Mouse (Mus musculus): ENCODE data around the gene Ovol1. TPM values are rescaled to one million over a fixed set of nuclear protein-coding genes. Genes with fewer than 3 reads are reported as not detected.

Ovol1 gene
- total RNA-seq, 2 experiments from 2014 or later: not detected

DNA sequence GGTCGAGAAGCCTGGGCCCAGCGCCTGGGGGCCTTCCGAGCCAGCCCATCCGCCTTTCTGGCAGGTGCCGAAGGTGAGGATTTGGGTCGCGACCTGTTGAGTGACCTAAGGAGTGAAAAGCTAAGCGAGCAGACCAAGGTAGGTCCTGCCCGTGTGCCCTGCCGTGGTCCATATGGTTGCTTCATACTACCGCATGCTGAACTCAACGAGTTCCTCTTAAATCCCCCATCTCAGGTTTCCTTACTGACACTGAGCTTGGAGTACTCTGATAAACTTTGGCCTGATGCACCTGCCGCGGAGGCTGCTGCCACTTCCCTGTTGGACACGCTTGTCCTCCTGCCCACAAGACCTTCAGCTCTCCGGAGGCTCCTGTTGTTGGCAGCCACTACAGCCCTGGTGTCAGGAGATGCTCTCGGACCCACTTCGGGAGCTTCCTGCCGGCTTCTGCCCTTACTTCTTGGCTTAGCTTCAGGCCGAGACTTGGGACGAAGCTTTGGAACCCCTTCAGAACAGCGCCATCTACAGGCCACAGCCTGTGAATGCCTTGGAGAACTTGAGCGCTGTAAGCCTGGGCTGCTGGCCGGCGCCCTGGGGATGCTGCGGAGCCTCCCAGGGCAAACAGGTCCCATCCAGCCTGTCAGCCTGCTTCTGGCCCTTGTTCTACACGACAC is 8.2 kb upstream of the Ovol1 start:
- DNase-seq: peak; percentile 68

DNA sequence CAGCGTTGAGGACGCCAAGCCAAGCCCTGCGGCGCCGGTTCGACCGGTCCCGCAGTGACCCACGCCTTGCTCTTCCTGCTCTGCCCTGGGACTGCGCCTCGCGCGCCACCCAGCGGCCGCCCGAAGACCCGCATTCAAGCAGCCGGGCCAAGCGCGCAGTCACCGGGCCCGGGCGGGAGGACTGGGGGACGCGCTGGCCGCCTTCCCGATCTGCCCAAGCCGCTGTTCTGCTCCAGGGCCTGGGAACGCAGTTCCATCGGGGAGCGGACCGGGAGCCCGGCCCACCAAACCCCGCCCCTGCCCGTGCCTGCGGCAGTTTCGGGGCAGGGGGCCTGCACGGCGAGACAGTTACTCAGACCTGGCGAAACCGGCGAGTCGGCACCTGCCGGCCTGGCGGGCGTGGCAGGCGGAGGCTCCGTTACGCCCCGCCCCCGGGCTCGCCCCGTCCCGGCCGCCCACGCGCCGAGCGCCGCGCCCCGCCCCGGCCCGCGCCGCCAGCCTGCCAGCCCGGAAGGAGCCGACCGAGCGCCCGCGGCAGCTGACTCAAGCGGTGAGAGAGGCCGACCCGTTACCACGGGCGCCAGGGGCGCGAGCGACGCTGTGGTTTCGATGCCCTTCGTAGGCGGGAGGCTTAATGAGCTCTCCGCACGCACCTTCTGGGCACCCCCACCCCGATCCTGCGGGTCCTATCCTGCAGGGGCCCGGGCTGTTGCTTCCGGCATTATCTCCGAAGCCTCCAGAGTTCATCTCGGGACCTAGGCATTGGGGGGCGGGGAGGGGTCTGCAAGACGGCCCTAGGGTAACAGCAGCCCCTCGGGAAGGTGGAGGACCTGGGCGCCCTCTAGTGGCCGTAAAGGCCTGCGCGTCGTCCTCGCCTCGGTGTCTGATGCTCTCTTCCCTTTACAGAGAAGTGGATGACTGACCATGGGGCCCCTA is 7.4 kb upstream of the Ovol1 start, which contains the start of gene Ap5b1:
TSS of gene Ap5b1 (plus strand) at position 492 of the 936 bp plus-strand sequence.
- peak; percentile 91 for DNase-seq

GRCm38 (mm10) chr19:5567180-5567533 is 6.7 kb upstream of the Ovol1 start:
- DNase-seq: no peak

DNA sequence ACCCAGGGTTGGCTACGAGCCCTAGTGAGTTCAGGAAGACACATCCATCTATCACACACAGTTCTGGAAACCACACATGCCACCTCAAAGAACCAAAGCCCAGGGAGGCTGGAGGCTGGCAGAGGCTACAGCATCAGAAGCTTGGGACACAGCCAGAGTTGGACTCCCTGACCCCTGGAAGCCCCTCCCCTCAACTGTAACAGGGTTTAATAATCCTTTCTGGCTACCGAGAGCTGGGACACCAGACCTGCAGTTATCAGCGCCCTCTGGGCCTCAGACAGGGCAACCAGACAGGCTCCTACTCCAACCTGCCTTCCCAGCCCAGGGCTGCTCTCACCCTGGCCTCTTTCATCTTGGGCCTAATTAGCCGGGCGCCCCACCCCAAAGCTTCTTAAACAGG is 5.9 kb upstream of the Ovol1 start:
- DNase-seq: no peak

DNA sequence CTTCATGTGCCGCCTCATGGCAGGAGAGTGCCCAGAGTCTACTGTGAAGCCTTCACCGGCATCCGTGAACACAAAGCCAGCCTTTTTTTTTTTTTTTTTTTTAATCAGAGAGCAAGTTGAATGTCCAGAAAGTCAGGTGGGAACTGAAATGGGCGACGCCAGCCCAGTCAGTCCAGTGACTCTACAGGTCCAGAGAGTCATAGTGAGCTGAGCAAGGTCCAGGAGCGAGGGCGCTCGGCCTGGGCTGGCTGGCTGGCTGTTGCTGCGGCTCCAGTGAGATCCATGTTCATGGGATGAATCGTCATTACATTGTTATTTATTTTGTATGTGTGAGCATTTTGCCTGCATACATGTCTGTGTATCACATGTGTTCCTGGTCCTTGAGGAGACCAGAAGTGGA is 2.3 kb upstream of the Ovol1 start:
- DNase-seq: no peak

- DNase-seq: no peak
Observed at GRCm38 (mm10) chr19:5561886-5562285, 1.4 kb upstream of the Ovol1 start.

DNA sequence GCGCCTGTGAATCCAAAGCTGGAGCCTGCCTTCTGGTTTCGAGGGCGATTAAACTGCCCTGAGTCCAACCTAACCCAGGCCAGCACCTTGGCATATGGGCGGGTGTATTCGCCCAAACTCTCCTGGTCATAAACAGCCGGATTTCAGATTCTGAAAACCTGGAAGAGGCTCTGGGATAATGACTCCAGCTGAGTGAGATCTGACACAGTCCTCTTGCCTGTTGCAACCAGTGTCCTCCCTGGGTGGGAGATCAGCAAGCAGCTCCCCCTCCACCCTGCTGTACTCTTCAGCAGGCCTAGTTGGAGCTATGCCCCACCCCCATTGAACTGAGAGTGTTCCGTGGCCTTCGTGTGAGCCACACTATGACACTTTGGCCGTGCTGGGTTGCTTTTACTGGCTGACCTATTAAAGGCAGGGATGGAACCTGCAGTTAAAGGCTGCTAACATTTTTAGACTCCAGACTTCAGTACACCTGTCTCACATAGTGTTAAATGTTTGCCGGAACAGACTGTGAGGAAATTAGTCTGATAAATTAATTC is 875 bp upstream of the Ovol1 start:
- DNase-seq: no peak

DNA sequence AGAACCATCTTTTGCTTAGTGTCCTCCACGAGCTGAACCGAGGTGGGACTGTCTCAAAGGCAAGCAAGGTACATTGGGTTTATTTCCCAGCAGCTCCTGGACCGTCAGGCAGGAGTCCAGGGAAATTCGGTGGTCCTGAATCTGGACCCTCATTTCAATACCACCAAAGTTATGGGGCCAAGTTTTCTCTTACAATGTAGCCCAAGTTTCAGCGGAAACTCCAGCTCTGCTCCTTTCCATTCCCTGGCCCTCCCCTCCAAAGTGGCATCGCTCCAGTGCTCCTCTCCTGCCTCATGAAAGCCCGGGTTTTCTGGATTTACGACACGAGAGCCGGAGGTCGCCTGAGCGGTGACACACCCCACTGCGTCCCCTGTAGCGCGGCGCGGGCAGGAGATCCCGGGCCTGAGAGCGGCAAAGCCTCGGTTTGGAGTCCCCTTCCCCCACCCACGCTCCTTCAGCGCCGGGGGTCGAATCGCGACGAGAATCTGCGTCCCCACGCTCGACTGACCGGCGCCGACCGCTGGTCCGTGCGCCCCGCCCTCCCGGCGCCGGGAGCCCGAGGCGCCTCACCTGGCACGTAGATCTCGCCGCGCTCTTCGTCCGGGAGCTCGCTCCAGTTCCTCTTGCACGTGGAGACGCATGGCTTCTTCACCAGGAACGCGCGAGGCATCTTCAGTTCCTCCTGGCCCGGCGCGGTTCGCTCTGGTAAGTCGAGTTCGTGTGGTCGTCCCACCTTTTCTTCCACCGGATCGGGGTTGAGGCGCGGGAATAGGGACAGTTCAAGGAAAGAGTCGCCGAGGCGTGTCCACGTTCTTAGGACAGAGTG is 602 bp downstream of the Ovol1 start:
- DNase-seq: no peak

DNA sequence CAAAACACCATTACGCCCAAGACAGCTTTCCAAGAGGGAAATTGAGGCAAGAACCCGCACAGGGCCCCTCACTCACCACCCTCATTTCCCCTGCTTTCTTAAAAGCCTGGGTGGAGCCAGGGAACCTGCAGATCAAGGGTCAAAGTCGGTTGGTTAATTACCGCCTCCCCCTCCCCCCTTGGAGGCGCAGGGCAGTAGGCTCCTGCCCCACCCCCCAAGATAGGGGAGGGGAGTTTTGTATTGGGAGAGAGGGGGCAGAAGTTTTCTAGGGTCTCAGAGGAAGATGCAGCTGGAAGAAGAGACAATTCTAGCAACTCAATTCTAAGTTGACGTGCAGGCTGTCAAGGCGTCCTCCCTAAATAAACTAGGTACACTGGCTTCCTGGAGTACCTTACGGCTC is 1.2 kb downstream of the Ovol1 start:
- DNase-seq: no peak

GRCm38 (mm10) chr19:5558770-5559169 is 1.7 kb downstream of the Ovol1 start:
- DNase-seq: no peak

DNA sequence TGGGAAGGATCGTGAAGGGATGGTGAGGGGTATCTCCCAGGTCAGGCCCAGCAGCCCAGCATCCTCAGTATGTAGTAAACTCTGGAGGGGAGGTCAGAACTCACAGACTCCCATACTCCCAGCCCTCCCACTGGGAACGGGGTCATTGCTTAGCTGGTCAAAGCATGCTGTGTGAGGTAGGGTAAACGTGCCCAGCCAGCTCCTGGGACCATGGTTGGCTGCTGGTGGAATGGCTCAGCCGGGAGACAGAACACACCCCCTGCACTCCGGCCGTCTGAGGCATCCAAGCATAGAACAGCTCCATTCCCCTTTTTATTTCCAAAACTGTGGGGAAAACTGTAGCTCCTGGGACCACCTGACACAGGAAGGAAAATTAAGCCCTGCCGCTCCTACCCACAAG is 2.3 kb downstream of the Ovol1 start:
- no peak for DNase-seq

- no peak for DNase-seq
Observed at GRCm38 (mm10) chr19:5554212-5554611, 6.2 kb downstream of the Ovol1 start.

GRCm38 (mm10) chr19:5553802-5554201 is 6.6 kb downstream of the Ovol1 start:
- no peak for DNase-seq

DNA sequence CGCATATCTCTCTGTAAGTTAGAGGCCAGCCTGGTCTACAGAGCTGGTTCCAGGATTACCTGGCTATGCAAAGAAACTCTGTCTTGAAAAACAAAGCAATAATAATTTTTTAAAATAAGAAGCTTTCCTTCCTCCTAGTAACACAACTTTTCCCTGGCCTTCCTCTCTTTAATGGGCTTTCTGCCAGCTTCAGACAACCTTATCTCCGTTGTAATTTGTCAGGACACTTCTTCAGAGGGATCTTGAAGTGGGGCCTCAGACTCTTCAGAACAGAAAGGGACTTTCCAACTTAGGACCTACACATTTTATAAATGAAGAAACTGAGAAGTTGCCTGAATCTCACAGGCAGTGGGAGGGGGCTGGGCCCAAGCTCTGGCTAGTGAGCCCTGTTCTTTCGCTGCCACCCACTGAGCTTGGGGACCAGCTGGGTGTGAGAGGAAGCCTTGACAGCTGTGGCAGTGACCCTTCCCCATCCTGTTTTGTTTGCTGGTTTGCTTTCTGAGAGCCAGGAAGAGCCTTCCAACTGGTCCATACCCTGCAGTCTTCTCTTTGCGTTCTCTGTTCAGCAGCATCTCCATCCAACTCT is 12.9 kb downstream of the Ovol1 start:
- no peak for DNase-seq

DNA sequence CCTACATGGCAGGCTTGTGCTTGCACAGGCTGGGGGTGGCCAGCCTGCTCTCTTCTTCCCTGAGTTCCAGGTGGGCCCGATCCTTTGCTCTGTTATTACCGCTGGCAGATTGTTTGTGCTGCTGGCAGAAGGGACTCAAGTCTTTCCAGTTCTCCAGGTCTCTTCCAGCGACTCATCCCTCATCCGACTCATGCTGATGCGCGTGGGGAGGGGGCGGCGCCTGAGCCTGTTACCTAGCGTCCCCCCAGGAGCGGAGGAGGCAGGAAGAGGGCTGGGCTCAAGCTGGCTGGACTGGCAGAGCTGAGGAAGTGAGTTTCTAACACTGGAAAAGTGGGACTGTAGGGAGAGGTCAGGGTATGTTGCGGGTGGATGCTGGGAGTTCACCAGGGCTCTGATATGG is 16.4 kb downstream of the Ovol1 start:
- no peak for DNase-seq

DNA sequence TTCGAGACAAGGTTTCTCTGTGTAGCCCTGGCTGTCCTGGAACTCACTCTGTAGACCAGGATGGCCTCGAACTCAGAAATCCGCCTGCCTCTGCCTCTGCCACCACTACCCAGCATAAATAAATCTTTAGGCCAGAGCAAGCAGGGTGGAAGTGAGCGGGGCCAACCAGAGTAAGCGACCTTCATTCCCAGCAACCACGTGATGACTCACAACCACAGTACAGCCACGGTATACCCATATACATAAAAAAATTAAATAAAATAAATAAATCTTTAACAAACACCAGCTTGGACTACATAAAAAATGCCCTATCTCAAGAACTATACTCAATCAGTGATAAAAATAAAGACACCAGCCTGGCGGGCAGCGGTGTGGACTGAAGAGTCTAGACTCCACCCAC is 17.1 kb downstream of the Ovol1 start:
- DNase-seq: no peak

DNA sequence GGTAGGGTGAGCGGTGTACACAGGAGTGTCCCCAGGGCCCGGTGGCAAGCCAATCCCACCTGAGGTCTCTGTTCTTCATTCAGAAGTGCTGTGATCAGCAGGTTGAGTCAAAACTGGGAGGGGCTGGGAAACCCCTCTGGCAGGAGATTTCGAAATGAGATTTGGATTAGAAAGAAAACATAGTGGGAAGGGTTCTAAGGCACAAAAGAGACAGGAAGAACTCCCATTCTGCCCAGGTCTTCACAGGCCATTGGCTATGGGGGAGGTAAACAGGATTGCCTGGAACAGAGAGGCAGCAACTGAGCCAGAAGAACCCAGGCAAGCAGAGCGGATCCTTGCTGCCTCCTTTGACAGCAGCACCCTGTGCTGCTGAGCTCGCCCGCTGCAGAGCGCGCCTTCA is 21.7 kb downstream of the Ovol1 start:
- no peak for DNase-seq

- no peak for DNase-seq
Observed at GRCm38 (mm10) chr19:5532520-5532919, 27.9 kb downstream of the Ovol1 start.

GRCm38 (mm10) chr19:5530138-5530524 is 30.3 kb downstream of the Ovol1 start:
- DNase-seq: no peak

DNA sequence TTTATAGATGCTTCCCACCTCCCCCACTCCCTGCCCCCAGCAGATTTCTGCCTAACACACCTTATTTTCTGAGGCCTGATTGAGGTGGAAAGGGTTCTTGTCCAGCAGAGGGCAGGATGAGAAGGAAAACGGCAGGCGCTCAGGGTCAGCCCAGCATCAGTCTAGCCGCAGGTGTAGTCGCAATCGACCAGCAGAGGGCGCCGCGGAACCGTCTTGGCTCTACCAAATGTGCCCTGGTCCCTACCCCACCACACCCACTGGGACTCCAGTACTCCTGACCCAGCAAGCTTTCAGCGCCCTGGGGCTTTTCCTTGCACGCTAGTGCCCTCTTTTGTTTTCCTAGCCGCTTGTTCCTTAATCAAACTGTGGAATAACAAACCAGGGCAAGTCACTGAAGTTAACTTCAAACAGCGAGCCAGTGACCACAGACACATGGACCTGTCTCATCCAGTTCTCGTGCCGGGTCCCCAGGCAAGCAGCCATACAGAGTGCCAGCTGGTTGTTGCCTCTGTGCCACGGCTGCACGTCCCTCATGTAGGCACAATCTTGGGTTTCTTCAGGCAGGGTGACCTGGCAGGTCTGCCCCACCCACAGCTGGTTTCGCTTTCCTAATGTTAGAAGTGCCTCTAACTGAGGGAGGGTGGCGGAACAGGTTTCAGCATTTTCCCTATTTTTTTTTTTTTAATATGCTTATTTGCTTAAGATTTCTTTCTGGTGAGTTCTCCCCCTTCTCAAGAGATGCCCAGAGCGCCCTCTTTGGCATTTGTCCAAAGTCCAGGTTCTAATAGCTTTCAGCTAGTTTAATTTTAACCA is 30.9 kb downstream of the Ovol1 start:
- peak; percentile 92 for DNase-seq

DNA sequence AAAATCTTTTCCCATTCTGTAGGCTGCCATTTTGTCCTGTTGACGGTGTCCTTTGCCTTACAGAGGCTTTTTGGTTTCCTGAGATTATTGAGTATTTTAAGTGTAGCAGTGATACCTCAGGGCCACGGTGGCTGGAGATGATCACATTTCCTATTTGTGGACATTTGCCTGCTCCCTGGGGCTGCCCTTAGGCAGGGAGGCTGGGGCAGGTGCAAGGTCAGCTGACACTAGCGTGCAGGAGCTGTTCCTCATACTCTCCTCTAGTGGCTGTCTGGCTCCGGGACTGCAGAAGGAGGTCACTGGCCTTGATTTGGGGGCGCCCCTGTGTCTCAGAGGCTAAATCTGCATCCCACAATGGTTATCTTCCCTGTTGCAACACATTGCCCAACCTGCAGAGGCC is 35.2 kb downstream of the Ovol1 start:
- no peak for DNase-seq

All from gastrocnemius, postnatal 25 days (tissue).